Mouse (Mus musculus) CD8-positive naive resting alpha-beta T cell, adult 57 days (primary cell): Measurements from ENCODE around the gene Olfr1308. TPM values are rescaled to one million over a fixed set of nuclear protein-coding genes. Genes with fewer than 3 reads are reported as not detected.

Experiments used
- total RNA-seq: library from RNA; stranded (reverse); gene quantifications from one replicate; pipeline ENCODE4 v1.2.4, GENCODE M21; 2023

Gene Olfr1308
- total RNA-seq = not detected

DNA sequence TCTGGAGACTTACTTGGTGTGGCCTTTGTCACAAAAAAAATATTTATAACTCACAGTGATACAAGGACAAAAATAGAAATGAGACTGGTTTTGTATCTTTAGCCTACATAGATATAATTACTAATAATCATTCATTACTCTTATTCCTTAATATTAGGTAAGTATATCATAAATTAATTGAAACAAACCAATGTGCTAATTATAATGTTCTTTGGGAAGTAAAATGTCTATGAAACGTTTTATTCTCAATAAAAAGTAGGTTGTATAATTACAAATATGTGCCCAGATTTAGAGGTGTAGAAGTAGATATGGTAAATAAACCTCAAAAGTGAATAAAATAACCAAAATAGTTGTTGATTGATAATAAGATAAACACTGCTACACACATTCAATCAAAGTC, at the start of gene Olfr1308:
Olfr1308 (minus strand) TSS at position 101 of the 400 bp plus-strand sequence.

GRCm38 (mm10) chr2:112012608-112013007, 47.9 kb upstream of the Olfr1308 start, which contains the start of gene Olfr1310:
Gene Olfr1310 (minus strand): TSS chr2:112012708.

DNA sequence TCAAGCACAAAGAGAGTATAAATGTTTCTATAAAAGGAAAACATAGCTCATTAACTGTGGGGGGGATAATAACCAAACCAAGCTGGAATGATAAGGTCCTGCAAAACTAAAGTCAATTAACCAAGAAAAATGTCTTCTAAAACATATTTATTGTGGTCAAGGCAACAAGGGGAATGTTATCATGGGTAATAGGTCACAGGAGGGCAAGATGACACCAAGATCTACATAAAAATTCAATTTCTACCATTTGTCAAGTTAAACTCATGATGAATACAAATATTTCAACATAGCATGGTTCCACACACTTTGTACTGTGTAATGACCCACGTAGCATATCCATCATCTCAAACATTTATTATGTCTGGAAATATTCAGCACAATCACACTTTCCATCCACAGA, 25.4 kb upstream of the Olfr1308 start, which contains the start of gene Olfr1309:
Olfr1309 (minus strand) TSS at position 101 of the 400 bp plus-strand sequence.

DNA sequence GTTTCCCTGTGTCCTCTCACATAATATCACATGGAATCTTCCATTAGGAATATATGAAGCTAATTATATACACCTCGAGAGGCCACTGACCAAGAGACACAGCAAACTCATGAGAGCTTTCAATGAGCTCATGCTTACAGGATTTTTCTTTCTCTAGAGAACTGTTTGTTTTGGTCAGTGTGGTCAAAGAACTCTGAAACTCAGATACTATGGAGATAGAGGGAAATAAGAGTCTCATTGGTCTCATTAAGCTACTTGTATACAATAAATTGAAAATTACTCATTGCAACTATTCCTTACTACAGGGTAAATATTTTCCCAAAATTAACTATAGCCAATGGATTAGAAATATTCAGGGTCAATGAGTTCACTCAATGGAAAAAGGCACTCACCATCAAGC, 15.4 kb downstream of the Olfr1308 start, which contains the start of gene Olfr1307:
Olfr1307 (minus strand) TSS at position 101 of the 400 bp plus-strand sequence.

GRCm38 (mm10) chr2:111916171-111916570, 48.6 kb downstream of the Olfr1308 start, which contains the start of gene Olfr1306:
Gene Olfr1306 (minus strand): TSS chr2:111916271.

Other genes starting within 250 kb of the Olfr1308 start
- gene Olfr1301, start 213.9 kb downstream of the Olfr1308 start, total RNA-seq = not detected
- not detected for gene Olfr1302, start 187.5 kb downstream of the Olfr1308 start, total RNA-seq
- gene Olfr1303, start 144.6 kb downstream of the Olfr1308 start, total RNA-seq = not detected
- not detected for gene Olfr1305, start 87.8 kb downstream of the Olfr1308 start, total RNA-seq
- not detected for gene Olfr1306, start 48.7 kb downstream of the Olfr1308 start, total RNA-seq
- gene Olfr1307, start 15.5 kb downstream of the Olfr1308 start, total RNA-seq = 0.06 TPM
- not detected for gene Olfr1309, start 25.3 kb upstream of the Olfr1308 start, total RNA-seq
- gene Olfr1310, start 47.8 kb upstream of the Olfr1308 start, total RNA-seq = not detected
- not detected for gene Olfr1311, start 59.5 kb upstream of the Olfr1308 start, total RNA-seq
- gene Olfr1312, start 85.3 kb upstream of the Olfr1308 start, total RNA-seq = not detected
- not detected for gene Olfr1313, start 112.9 kb upstream of the Olfr1308 start, total RNA-seq
- not detected for gene Olfr1314, start 131.8 kb upstream of the Olfr1308 start, total RNA-seq
- gene Olfr1315-ps1, start 150.5 kb upstream of the Olfr1308 start, total RNA-seq = not detected
- not detected for gene Olfr1316, start 170.0 kb upstream of the Olfr1308 start, total RNA-seq
- gene Olfr1317, start 175.4 kb upstream of the Olfr1308 start, total RNA-seq = not detected
- gene Olfr1318, start 189.3 kb upstream of the Olfr1308 start, total RNA-seq = not detected